Mouse (Mus musculus) brown adipose tissue, adult 24 weeks (tissue): ENCODE data around the gene Tert. TPM values are rescaled to one million over a fixed set of nuclear protein-coding genes. Genes with fewer than 3 reads are reported as not detected.

Source experiments
- H3K27ac ChIP-seq: fragments of 200-500 bp; replicated peaks from 2 replicates; pipeline ENCODE4 v1.5.1; 2012; ENCODE audit warnings: low read depth, mild to moderate bottlenecking, low read length
- H3K4me1 ChIP-seq: fragments of 200-500 bp; 2 replicates; pipeline ENCODE4 v1.6.1; 2012; ENCODE audit warnings: low read length, mixed read lengths; ENCODE audit not compliant: control insufficient read depth, insufficient read depth, insufficient read length
- H3K4me3 ChIP-seq: fragments of 200-500 bp; 2 replicates; pipeline ENCODE4 v1.5.1; 2012; ENCODE audit warnings: low read depth, mild to moderate bottlenecking, low read length, moderate library complexity; ENCODE audit not compliant: insufficient read depth
- polyA plus RNA-seq: library from polyadenylated mRNA; stranded (reverse); fragments of >200 nt; gene quantifications from 2 replicates; pipeline ENCODE4 v1.2.4, GENCODE M21; 2012; ENCODE audit not compliant: missing spikeins, insufficient read depth, insufficient read length

Gene Tert
- polyA plus RNA-seq = not detected in 2 replicates

DNA sequence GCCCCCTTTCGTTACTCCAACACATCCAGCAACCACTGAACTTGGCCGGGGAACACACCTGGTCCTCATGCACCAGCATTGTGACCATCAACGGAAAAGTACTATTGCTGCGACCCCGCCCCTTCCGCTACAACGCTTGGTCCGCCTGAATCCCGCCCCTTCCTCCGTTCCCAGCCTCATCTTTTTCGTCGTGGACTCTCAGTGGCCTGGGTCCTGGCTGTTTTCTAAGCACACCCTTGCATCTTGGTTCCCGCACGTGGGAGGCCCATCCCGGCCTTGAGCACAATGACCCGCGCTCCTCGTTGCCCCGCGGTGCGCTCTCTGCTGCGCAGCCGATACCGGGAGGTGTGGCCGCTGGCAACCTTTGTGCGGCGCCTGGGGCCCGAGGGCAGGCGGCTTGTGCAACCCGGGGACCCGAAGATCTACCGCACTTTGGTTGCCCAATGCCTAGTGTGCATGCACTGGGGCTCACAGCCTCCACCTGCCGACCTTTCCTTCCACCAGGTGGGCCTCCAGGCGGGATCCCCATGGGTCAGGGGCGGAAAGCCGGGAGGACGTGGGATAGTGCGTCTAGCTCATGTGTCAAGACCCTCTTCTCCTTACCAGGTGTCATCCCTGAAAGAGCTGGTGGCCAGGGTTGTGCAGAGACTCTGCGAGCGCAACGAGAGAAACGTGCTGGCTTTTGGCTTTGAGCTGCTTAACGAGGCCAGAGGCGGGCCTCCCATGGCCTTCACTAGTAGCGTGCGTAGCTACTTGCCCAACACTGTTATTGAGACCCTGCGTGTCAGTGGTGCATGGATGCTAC is at the start of gene Tert:
TSS of gene Tert (plus strand) at position 167 of the 805 bp plus-strand sequence.
- H3K4me1 ChIP-seq = peaks cover 5% of the 10 kb centered on the region
- peak within 1 kb of the TSS; percentile 60 for H3K4me3 ChIP-seq
- no peak within 1 kb of the TSS for H3K27ac ChIP-seq

DNA sequence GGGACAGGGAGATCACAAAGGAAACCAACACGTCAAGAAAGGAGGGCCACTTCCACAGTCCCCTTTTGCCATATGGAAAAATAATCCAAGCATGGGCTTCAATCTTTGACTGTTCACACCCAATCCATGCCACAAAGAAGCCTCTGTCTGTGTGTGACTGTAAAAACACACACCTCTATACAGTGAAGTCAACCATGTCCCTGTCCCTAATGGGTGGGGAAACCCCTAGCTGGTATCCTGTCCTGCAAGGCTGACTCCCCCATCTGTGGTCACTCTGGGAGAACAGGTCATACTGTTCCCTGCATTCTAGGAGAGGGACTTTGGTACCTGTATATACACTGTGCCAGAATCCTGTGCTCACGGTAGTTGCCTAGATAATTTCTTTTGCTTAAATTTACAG is 49.4 kb upstream of the Tert start:
- Histone ChIP-seq H3K27ac (no peak overlapping the region), H3K4me1 (no peaks in the 10 kb centered on the region), H3K4me3 (no peak overlapping the region)

DNA sequence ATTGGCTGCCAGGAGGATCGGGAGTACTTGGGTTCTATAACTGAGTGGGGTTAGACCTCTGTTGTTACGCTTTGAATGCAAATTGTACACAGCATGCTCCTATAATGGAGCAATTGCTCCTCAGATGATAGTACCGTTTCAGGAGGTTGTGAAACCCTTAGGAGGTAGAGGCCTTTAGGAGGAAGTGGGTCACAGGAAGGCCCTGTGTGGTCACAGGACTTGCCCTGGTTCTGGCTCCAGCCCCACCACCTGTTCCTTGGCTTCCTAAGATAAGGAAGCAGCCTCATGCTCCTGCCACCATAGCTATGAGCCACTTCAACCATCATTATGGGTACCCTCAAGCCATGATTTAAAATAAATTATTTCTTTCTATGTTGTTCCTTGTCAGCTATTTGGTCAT is 35.2 kb upstream of the Tert start:
- H3K4me3 ChIP-seq = no peak overlapping the region
- H3K27ac ChIP-seq = no peak overlapping the region
- no peaks in the 10 kb centered on the region for H3K4me1 ChIP-seq

DNA sequence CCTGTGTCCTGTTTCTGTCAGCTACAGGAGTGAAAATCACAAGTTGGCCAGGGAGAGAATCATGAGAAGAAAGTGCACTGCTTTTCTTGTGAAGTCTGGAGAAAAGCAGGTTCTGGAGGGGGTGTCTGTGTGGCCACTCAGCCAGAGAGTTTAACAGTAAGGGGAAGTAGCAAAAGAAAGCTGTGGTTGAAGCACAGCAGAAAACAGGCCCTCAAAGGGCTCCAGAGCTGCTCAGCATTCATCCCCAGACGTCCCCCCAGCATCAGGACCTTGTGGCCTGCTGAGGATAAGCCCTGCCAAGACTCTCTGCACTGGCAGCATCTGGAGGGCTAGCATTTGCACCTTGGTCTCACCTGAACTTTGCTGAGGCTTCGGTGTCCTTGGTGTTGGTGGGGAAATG is 34.2 kb upstream of the Tert start:
- Histone ChIP-seq H3K4me3 (no peak overlapping the region), H3K4me1 (no peaks in the 10 kb centered on the region), H3K27ac (no peak overlapping the region)

DNA sequence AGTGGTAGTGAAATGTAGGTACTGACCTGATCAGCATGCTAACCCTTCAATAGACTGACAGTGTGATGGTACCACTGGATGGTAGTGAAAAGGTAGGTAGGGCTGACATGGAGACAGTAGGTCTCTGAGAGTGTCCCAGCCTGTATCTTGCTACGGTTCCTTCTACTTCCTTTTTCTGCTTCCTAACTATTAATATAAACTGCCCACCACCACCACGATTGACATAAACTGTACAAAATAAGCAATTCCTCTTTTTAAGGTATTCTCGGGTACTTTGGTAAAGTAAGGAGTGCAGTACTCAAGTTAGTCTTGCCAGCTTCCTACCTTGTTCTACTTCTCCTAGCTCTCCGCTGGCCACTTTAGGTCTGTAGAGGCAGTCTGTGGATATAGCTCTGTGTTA is 30.4 kb upstream of the Tert start:
- Histone ChIP-seq H3K4me1 (no peaks in the 10 kb centered on the region), H3K27ac (no peak overlapping the region), H3K4me3 (no peak overlapping the region)

DNA sequence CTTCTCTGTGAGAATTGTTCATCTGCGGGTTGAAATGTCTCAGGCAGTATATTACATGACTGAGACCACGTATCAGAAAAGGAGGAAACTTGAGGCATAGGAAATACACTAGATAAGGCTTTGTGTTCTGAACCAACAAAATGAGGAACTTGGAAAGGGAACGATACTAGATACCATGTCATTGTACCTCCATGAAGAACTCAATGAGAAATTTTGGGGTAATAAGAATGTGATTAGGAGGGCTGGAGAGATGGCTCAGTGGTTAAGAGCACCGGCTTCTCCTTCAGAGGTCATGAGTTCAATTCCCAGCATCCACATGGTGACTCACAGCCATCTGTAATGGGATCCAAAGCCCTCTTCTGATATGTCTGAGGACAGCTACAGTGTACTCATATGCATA is 26.5 kb upstream of the Tert start:
- no peak overlapping the region for H3K4me3 ChIP-seq
- H3K4me1 ChIP-seq = peaks cover 8% of the 10 kb centered on the region
- no peak overlapping the region for H3K27ac ChIP-seq

DNA sequence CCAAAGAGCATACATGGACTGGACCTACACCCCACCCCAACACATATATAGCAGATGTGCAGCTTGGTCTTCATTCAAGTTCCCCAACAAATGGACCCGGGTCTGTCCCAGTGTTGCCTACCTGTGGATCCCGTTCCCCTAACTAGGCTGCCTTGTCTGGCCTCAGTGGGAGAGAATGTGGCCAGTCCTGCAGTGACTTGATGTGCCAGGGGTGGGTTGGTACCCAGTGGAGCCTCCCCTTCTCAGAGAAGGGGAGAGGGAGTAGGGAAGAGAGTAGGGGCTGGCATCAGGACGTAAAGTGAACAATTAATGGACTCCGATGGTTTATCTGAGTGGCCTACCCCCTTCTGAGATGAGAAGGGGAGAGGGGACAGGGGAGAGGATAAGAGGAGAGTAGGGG is 23.7 kb upstream of the Tert start:
- H3K4me1 ChIP-seq = peaks cover 8% of the 10 kb centered on the region
- H3K4me3 ChIP-seq = peak overlapping the region; percentile 99
- H3K27ac ChIP-seq = no peak overlapping the region

DNA sequence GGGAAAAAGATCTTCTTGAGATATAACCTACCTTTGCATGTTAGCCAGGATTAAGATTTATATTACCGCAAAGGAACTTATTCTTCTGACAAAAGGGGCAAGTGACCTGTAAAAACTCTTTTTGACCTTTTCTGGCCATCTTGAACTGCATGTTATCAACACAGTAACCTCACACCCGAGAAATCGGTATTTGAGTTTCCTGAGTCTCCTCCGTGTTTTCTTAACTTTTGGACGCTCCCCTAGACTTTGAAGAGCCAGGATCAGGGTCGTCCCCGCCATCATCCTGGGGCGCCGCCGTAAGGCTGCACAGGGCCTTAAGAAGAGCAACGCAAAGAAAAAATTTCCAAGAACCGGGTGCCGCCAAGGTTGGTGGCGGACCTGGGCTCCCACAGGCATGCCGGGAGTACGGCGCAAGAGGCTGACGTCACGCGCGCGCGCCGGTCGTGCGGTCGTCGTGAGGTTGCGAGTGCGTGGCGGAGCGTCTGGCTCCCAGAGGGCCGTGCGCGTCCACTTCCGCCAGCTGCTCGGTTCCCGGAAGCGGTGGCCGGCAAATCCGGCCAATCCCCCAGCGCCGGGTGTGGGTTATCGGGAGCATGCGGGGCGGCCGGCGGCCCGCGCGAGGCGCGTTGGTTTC is 23.1 kb upstream of the Tert start, which contains the start of gene Clptm1l:
TSS of gene Clptm1l (plus strand) at position 485 of the 634 bp plus-strand sequence.
- peak within 1 kb of the TSS; percentile 91 for H3K27ac ChIP-seq
- H3K4me3 ChIP-seq = peak within 1 kb of the TSS; percentile 99
- peaks cover 8% of the 10 kb centered on the region for H3K4me1 ChIP-seq

DNA sequence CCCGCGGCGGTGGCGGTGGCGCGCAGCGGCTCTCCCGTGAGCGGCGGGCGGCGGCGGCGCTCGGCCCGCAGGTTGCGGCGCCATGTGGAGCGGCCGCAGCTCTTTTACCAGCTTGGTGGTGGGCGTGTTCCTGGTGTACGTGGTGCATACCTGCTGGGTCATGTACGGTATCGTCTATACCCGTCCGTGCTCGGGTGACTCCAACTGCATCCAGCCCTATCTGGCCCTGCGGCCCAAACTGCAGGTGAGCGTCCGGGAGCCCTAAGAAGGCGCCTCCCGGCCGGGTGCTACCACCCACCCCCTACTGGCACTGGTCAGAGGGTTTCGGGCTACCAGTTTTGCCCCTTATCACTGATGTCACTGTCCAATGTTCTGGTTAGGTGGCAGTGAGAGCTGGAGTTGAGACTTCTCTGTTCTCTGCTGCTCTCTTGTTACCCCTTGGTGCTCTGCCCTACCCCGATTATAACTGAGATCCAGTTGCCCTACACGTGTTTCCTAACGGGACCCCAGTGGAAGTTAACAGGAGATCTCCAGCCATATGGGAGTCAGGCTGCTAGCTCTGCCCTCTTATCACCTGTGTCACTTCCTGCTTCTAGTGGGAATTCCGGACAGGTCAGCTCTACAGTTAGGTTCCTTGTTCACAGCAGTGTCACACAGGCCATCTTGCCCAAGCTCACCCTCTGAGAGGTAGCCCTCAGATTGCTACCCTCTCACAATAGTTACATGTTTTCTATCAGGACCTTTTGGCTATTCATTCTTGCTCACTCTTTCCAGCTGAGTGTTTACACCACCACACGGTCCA is 22.4 kb upstream of the Tert start:
- Histone ChIP-seq H3K4me3 (peak overlapping the region; percentile 99), H3K27ac (0 out of 2 replicates have a peak overlapping the region, but pooled peaks have one; percentile 21), H3K4me1 (peaks cover 8% of the 10 kb centered on the region)

DNA sequence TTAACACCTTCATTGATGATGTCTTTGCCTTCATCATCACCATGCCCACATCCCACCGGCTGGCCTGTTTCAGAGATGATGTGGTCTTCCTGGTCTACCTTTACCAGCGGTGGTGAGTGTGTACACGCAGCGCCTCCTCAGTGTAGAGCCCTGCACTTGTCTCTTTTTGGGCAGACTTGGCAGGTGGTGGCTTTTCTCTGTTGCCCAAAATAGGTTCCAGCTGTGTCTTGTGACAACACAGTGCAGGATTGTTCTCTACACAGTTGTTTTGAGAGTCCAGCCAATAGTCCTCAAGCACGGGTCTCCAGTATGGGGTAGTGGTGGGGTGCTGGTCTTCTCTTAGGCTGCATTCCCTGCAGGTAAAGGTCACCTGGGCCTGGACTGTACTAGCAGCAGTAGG is 8.3 kb upstream of the Tert start:
- H3K4me1 ChIP-seq = no peaks in the 10 kb centered on the region
- H3K27ac ChIP-seq = no peak overlapping the region
- no peak overlapping the region for H3K4me3 ChIP-seq

DNA sequence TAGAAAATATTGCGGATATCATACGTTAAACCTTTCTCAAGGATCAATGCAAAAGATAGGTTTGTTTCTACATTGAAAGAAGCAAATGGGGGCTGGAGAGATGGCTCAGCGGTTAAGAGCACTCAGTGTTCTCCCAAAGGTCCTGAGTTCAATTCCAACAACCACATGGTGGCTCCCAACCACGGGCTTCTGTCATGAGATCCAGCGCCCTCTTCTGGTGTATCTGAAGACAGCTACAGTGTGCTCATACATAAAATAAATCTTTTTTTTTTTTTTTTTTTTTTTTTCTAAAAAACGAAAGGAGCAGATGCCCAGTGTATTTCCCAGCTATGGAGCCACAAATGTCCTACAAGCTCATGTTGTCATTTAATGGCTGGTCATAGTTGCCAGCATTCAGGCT is 6.1 kb upstream of the Tert start:
- no peak overlapping the region for H3K4me3 ChIP-seq
- H3K27ac ChIP-seq = no peak overlapping the region
- no peaks in the 10 kb centered on the region for H3K4me1 ChIP-seq

DNA sequence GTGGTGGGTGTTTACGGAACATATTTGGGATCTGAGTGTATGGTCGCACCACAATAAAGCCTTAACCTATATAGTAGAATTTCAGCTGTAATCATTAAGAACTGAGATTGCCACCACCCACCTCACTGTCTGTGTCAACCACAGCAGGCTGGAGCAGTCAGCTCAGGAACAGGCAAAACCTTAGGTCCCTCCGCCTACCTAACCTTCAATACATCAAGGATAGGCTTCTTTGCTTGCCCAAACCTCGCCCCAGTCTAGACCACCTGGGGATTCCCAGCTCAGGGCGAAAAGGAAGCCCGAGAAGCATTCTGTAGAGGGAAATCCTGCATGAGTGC is 334 bp upstream of the Tert start:
- peak overlapping the region; percentile 60; the same call in 1 of the 2 replicates for H3K4me3 ChIP-seq
- H3K4me1 ChIP-seq = peaks cover 5% of the 10 kb centered on the region
- no peak overlapping the region for H3K27ac ChIP-seq

DNA sequence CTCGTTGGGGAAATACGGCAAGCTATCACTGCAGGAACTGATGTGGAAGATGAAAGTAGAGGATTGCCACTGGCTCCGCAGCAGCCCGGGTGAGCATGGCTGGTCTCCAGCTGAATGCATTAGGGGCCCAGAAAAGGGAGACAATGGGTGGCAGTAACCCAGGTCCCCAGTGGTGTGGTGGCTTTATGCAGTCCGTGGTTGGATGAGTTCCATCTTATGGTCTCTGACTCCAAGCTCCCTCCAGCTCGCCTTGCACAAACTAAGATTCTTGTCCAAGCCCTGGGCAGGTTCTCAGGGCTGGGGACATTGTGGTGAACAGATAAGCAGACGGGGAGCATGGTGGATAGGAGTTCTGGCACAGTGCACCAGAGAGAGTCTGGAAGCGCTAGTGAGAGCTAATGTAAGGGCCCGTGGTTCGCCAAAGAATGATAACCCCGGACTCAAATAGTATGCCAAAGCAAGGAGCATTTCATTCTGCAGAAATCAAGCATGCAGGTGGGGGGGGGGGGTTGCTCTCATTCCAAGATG is 1.9 kb downstream of the Tert start:
- no peak overlapping the region for H3K27ac ChIP-seq
- H3K4me3 ChIP-seq = no peak overlapping the region

DNA sequence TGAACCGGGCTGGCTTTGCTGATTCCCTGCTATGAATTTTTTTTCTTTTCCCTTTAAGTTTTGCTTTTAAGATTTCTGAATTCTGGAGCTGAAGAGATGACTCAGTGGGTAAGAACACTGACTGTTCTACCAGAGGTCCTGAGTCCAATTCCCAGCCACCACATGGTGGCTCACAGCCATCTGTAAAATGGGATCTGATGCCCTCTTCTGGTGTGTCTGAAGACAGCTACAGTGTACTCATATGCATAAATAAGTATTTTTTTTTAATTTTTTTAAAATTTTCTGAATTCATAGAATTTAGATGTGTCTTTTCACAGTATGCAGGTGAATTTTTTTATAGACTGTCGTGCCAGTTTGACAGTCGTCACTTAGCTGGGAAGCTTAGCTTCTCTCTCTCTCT is 5.1 kb downstream of the Tert start:
- Histone ChIP-seq H3K4me3 (no peak overlapping the region), H3K27ac (no peak overlapping the region)

More for the DNA sequence above, 1.9 kb downstream of the Tert start:
- H3K4me1 ChIP-seq = peaks cover 5% of the 10 kb centered on the region

DNA sequence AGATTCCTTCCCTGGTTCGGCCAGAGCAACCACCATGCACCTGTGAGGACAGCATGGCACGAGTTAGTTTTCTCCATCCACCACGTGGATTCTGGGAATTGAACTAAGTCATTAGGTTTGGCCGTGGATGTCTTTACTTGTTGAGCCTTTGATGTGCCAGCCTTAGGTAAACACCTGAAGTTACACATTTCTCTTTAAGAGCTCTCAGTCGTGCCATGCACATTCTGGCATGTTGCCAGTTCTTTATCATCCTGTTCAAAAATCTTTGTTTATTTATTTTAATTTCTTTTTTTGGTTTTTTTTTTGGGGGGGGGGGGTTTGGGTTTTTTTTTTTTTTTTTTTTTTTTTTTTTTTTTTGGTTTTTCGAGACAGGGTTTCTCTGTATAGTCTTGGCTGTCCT is 11.1 kb downstream of the Tert start:
- Histone ChIP-seq H3K4me1 (no peaks in the 10 kb centered on the region), H3K27ac (no peak overlapping the region), H3K4me3 (no peak overlapping the region)

More for the DNA sequence above, 5.1 kb downstream of the Tert start:
- peaks cover 5% of the 10 kb centered on the region for H3K4me1 ChIP-seq
